ENCODE assay signal across 31 mouse cellular contexts in genomic region chr6:92235036-92235435, GRCm38 (mm10). TPM values are rescaled to one million over a fixed set of nuclear protein-coding genes. Genes with fewer than 3 reads are reported as not detected.
DNase-seq lines count a peak whose midpoint lies in the region; ATAC-seq and TF ChIP-seq lines count a peak whose summit lies in the region.
"Had no signal": no experiment of that assay in that cellular context is flagged by ENCODE, and none has a peak within 500 bp of the region (broad histone marks: within the 10 kb centered on the region; RNA-seq: fewer than 3 reads in every experiment).

No protein-coding gene starts in this region.

- no peak overlapping the region; the same call in 1 of the 2 replicates for H3K9ac ChIP-seq in midbrain, postnatal 0 days (replicated peaks; ENCODE audit: low read length, poor library complexity, severe bottlenecking)
- no peak overlapping the region for H3K9ac ChIP-seq in midbrain, embryonic 11.5 days (ENCODE audit: low read length)
- H3K9ac ChIP-seq: embryonic facial prominence, embryonic 12.5 days; embryonic facial prominence, embryonic 15.5 days; forebrain, postnatal 0 days; hindbrain, embryonic 12.5 days; hindbrain, embryonic 15.5 days had no signal

- H3K9me3 ChIP-seq in midbrain, postnatal 0 days (ENCODE audit: low read length), result no peaks in the 10 kb centered on the region
- no peaks in the 10 kb centered on the region for H3K9me3 ChIP-seq in midbrain, embryonic 11.5 days (ENCODE audit: control insufficient read depth, low read length)
- no peaks in the 10 kb centered on the region for H3K9me3 ChIP-seq in embryonic facial prominence, embryonic 10.5 days
- H3K9me3 ChIP-seq: embryonic facial prominence, embryonic 12.5 days; embryonic facial prominence, embryonic 15.5 days; hindbrain, embryonic 12.5 days; hindbrain, embryonic 15.5 days had no signal

- WGBS in midbrain, postnatal 0 days, result 73% methylated on average over 12 of the region's 12 CpGs
- 81% methylated on average over 12 of the region's 12 CpGs for WGBS in midbrain, embryonic 11.5 days
- 56% methylated on average over 12 of the region's 12 CpGs for WGBS in embryonic facial prominence, embryonic 10.5 days

- no peak for TF ChIP-seq CTCF in midbrain, postnatal 0 days (IDR thresholded peaks at IDR 0.05)

- no peaks in the 10 kb centered on the region for H3K27me3 ChIP-seq in midbrain, postnatal 0 days (ENCODE audit: insufficient read depth, low read length)
- H3K27me3 ChIP-seq in midbrain, embryonic 11.5 days (ENCODE audit: control insufficient read depth, insufficient read depth, low read length), result no peaks in the 10 kb centered on the region
- no peaks in the 10 kb centered on the region for H3K27me3 ChIP-seq in embryonic facial prominence, embryonic 10.5 days (replicated peaks; ENCODE audit: low read depth, poor library complexity, severe bottlenecking)
- H3K27me3 ChIP-seq: embryonic facial prominence, embryonic 12.5 days; embryonic facial prominence, embryonic 15.5 days; hindbrain, embryonic 12.5 days; hindbrain, embryonic 15.5 days had no signal

- H3K4me2 ChIP-seq in midbrain, postnatal 0 days (ENCODE audit: low read depth, low read length, poor library complexity, severe bottlenecking), result no peak overlapping the region
- H3K4me2 ChIP-seq in midbrain, embryonic 11.5 days, result no peak overlapping the region
- H3K4me2 ChIP-seq: embryonic facial prominence, embryonic 12.5 days; embryonic facial prominence, embryonic 15.5 days; heart, embryonic 11.5 days; hindbrain, embryonic 12.5 days; hindbrain, embryonic 15.5 days had no signal

- H3K4me1 ChIP-seq in midbrain, postnatal 0 days (ENCODE audit: insufficient read depth, low read length), result no peaks in the 10 kb centered on the region
- no peaks in the 10 kb centered on the region for H3K4me1 ChIP-seq in midbrain, embryonic 11.5 days (ENCODE audit: control insufficient read depth, insufficient read depth, low read length)
- peaks cover 5% of the 10 kb centered on the region; the same call in 1 of the 2 replicates for H3K4me1 ChIP-seq in embryonic facial prominence, embryonic 10.5 days
- H3K4me1 ChIP-seq: embryonic facial prominence, embryonic 12.5 days; embryonic facial prominence, embryonic 15.5 days; hindbrain, embryonic 12.5 days; hindbrain, embryonic 15.5 days had no signal

- H3K36me3 ChIP-seq in midbrain, postnatal 0 days (ENCODE audit: insufficient read depth, low read length), result no peaks in the 10 kb centered on the region
- H3K36me3 ChIP-seq in midbrain, embryonic 11.5 days (ENCODE audit: control insufficient read depth, insufficient read depth, low read length), result no peaks in the 10 kb centered on the region
- H3K36me3 ChIP-seq in embryonic facial prominence, embryonic 10.5 days (replicated peaks), result no peaks in the 10 kb centered on the region
- H3K36me3 ChIP-seq: embryonic facial prominence, embryonic 12.5 days; embryonic facial prominence, embryonic 15.5 days; hindbrain, embryonic 12.5 days; hindbrain, embryonic 15.5 days had no signal

- H3K27ac ChIP-seq in midbrain, postnatal 0 days (ENCODE audit: low read depth, low read length), result no peak overlapping the region
- no peak overlapping the region for H3K27ac ChIP-seq in midbrain, embryonic 11.5 days (ENCODE audit: low read depth, low read length)
- no peak overlapping the region for H3K27ac ChIP-seq in embryonic facial prominence, embryonic 10.5 days (replicated peaks)
- H3K27ac ChIP-seq: embryonic facial prominence, embryonic 12.5 days; embryonic facial prominence, embryonic 15.5 days; gastrocnemius, adult 2 months; hindbrain, embryonic 12.5 days; hindbrain, embryonic 15.5 days had no signal

- peak; percentile 52 to 66 for DNase-seq in cerebellum, postnatal 14 days
- DNase-seq in cerebellum, postnatal 36 days, result no peak
- peak; percentile 23 for DNase-seq in midbrain, postnatal 0 days (ENCODE audit: low spot score)
- no peak for DNase-seq in midbrain, embryonic 11.5 days (ENCODE audit: low spot score, missing footprints)
- DNase-seq in embryonic facial prominence, embryonic 10.5 days (ENCODE audit: low spot score), result peak; percentile 27
- DNase-seq in layer of hippocampus, postnatal 14 days (ENCODE audit: low spot score in 2 of 2), result no peak
- DNase-seq: adrenal gland, postnatal 10 days; cerebellum, adult 18-20 months; cerebellum, adult 9-10 months; forebrain, postnatal 0 days; gastrocnemius, adult 2 months; gastrocnemius, postnatal 14 days; heart, adult 11 months had no signal

- H3K4me3 ChIP-seq in midbrain, postnatal 0 days (ENCODE audit: low read depth, low read length), result no peak overlapping the region
- no peak overlapping the region for H3K4me3 ChIP-seq in midbrain, embryonic 11.5 days (ENCODE audit: low read depth, low read length)
- H3K4me3 ChIP-seq in embryonic facial prominence, embryonic 10.5 days, result no peak overlapping the region
- H3K4me3 ChIP-seq: embryonic facial prominence, embryonic 12.5 days; embryonic facial prominence, embryonic 15.5 days; gastrocnemius, adult 2 months; hindbrain, embryonic 12.5 days; hindbrain, embryonic 15.5 days had no signal

- ATAC-seq in midbrain, postnatal 0 days (ENCODE audit: low FRiP score), result no peak
- no peak for ATAC-seq in midbrain, embryonic 11.5 days (ENCODE audit: low FRiP score)
- ATAC-seq: activated CD4-positive, CD25-positive, alpha-beta regulatory T cell, adult 4 months; CD4-positive, CD25-positive, alpha-beta regulatory T cell, adult 4 months; forebrain, embryonic 14.5 days; forebrain, postnatal 0 days; inflammation-experienced regulatory T-cells, adult 6 months; intestine, embryonic 16.5 days had no signal

RNA-seq across cellular contexts. Expression of gene Trh, which starts 9.4 kb away (rescaled TPM):
- total RNA-seq in midbrain, postnatal 0 days (2014; rRNA removed), result 3.6 TPM in 2 replicates
- polyA plus RNA-seq in midbrain, postnatal 0 days (2015; fragmentation: Nextera tagmentation; extraction: Ambion mirVana), result 9.6 and 17.9 TPM in 2 replicates
- polyA plus RNA-seq in midbrain, embryonic 11.5 days (2014; fragmentation: Nextera tagmentation; extraction: Ambion mirVana), result 6.6 and 11.1 TPM in 2 replicates
- polyA plus RNA-seq in embryonic facial prominence, embryonic 10.5 days (2016; fragmentation: Nextera tagmentation; extraction: Ambion mirVana), result 0.45 and 1.2 TPM in 2 replicates
- 1 to 10 TPM; 1.5 to 2.2 TPM for total RNA-seq in layer of hippocampus, postnatal 14 days (2021)
- total RNA-seq: adrenal gland, adult 18-20 months; adrenal gland, postnatal 10 days; gastrocnemius, adult 2 months; gastrocnemius, postnatal 14 days; gastrocnemius, postnatal 4 days; heart, adult 8-10 months; heart, postnatal 25 days; hematopoietic stem cell, adult 5-6 weeks; MEL had no signal
- polyA plus RNA-seq: activated CD4-positive, CD25-positive, alpha-beta regulatory T cell, adult 4 months; C2C12; CD4-positive, CD25-positive, alpha-beta regulatory T cell, adult 4 months; heart, postnatal 0 days; inflammation-experienced regulatory T-cells, adult 6 months had no signal

RNA-seq across cellular contexts. Expression of gene Rbsn, which starts 20.3 kb away (rescaled TPM):
- 25.4 and 52.6 TPM in 2 replicates for total RNA-seq in midbrain, postnatal 0 days (2014; rRNA removed)
- 31.0 and 31.7 TPM in 2 replicates for polyA plus RNA-seq in midbrain, postnatal 0 days (2015; fragmentation: Nextera tagmentation; extraction: Ambion mirVana)
- polyA plus RNA-seq in midbrain, embryonic 11.5 days (2014; fragmentation: Nextera tagmentation; extraction: Ambion mirVana), result 15.8 and 17.3 TPM in 2 replicates
- 27.2 and 31.7 TPM in 2 replicates for polyA plus RNA-seq in embryonic facial prominence, embryonic 10.5 days (2016; fragmentation: Nextera tagmentation; extraction: Ambion mirVana)
- total RNA-seq in layer of hippocampus, postnatal 14 days (2021), result 10 to 100 TPM; 28.8 to 36.5 TPM

RNA-seq across cellular contexts. Expression of gene Mrps25, which starts 51.2 kb away (rescaled TPM):
- total RNA-seq in midbrain, postnatal 0 days (2014; rRNA removed), result 16.8 and 23.4 TPM in 2 replicates
- 52.0 and 60.8 TPM in 2 replicates for polyA plus RNA-seq in midbrain, postnatal 0 days (2015; fragmentation: Nextera tagmentation; extraction: Ambion mirVana)
- polyA plus RNA-seq in midbrain, embryonic 11.5 days (2014; fragmentation: Nextera tagmentation; extraction: Ambion mirVana), result 79.2 and 86.8 TPM in 2 replicates
- polyA plus RNA-seq in embryonic facial prominence, embryonic 10.5 days (2016; fragmentation: Nextera tagmentation; extraction: Ambion mirVana), result 103 and 106 TPM in 2 replicates
- total RNA-seq in layer of hippocampus, postnatal 14 days (2021), result 10 to 100 TPM; 53.0 to 58.5 TPM

Comparison
In these comparisons a context has a peak if more than half of its experiments do, and no peak if none do; other contexts are left out.
1. DNase-seq: peak in cerebellum, postnatal 14 days (2 of 2), midbrain, postnatal 0 days (single experiment) and embryonic facial prominence, embryonic 10.5 days (single experiment); none in cerebellum, postnatal 36 days (0 of 2), midbrain, embryonic 11.5 days (single experiment) and layer of hippocampus, postnatal 14 days (0 of 2).